Mouse (Mus musculus): ENCODE data around the gene Zbtb11. TPM values are rescaled to one million over a fixed set of nuclear protein-coding genes. Genes with fewer than 3 reads are reported as not detected.

Zbtb11 gene
- polyA plus RNA-seq, 1 experiment from 2014 or later: 5.8 TPM

DNA sequence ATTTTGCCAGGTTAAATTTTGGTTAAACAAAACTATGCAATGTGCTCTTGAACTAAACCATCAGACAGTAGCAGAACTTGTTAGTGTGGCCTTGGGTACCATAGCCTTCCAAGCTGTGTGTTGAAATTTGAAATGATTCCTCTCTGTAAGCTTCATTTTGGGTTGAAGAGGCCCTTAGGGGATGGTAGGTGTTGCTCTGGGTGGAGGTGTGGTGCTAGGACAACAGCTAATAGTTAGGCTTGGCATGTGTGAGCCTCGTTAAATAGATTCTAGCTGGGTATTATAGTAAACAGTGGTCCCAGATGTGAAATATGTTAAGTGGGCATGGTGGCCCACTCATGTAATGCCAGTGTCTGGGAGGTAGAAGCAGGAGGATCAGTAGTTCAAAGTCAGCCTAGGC, 6.5 kb upstream of the Zbtb11 start:
- no peak overlapping the region for H3K27ac ChIP-seq (ENCODE audit: low read depth, low read length)
- peaks cover 23% of the 10 kb centered on the region for H3K36me3 ChIP-seq (ENCODE audit: control insufficient read depth, insufficient read depth)
- H3K9ac ChIP-seq (ENCODE audit: low read depth, low read length): peak overlapping the region; percentile 86
- WGBS: 6% methylated on average over 1 of the region's 1 CpGs
- peak overlapping the region; percentile 54 for H3K4me2 ChIP-seq (replicated peaks; ENCODE audit: low read depth)
- H3K4me1 ChIP-seq (replicated peaks; ENCODE audit: control insufficient read depth, insufficient read depth, low read length): no peaks in the 10 kb centered on the region; the same call in 1 of the 2 replicates
- H3K27me3 ChIP-seq (replicated peaks; ENCODE audit: control insufficient read depth, insufficient read depth, low read length): no peaks in the 10 kb centered on the region
- no peak for ATAC-seq
- H3K9me3 ChIP-seq (ENCODE audit: control insufficient read depth): no peaks in the 10 kb centered on the region
- H3K4me3 ChIP-seq (ENCODE audit: low read depth, low read length): peak overlapping the region; percentile 78
- no peak for TF ChIP-seq CTCF (IDR thresholded peaks at IDR 0.05; ENCODE audit: low read depth)

DNA sequence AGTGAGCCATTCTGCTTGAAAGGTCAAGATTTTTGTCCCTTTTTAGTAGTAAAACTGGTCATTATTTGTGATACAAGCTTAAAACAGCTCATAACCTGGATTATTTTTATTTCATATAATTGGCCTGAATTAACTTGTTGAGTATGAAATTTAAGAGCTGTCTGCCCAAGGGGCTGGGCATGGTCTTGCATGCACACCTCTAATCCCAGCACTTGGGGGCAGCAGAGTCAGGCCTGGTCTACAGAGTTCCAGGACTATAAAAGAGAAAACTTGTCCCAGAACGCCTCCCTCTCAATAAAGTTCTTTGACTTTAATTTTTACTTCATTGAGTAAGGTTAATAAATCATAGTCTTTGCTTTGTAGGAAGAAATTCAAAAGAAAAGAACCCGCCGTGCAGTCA, 4.5 kb upstream of the Zbtb11 start:
- Histone ChIP-seq H3K4me2 (replicated peaks; ENCODE audit: low read depth) (no peak overlapping the region), H3K27ac (ENCODE audit: low read depth, low read length) (no peak overlapping the region), H3K4me1 (replicated peaks; ENCODE audit: control insufficient read depth, insufficient read depth, low read length) (peaks cover 4% of the 10 kb centered on the region; the same call in 1 of the 2 replicates), H3K4me3 (ENCODE audit: low read depth, low read length) (no peak overlapping the region), H3K9me3 (ENCODE audit: control insufficient read depth) (no peaks in the 10 kb centered on the region), H3K9ac (ENCODE audit: low read depth, low read length) (no peak overlapping the region), H3K27me3 (replicated peaks; ENCODE audit: control insufficient read depth, insufficient read depth, low read length) (no peaks in the 10 kb centered on the region), H3K36me3 (ENCODE audit: control insufficient read depth, insufficient read depth) (peaks cover 23% of the 10 kb centered on the region)
- peak; percentile 71 for TF ChIP-seq CTCF (IDR thresholded peaks at IDR 0.05; ENCODE audit: low read depth)
- WGBS: 78% methylated on average over 3 of the region's 3 CpGs
- ATAC-seq: no peak

DNA sequence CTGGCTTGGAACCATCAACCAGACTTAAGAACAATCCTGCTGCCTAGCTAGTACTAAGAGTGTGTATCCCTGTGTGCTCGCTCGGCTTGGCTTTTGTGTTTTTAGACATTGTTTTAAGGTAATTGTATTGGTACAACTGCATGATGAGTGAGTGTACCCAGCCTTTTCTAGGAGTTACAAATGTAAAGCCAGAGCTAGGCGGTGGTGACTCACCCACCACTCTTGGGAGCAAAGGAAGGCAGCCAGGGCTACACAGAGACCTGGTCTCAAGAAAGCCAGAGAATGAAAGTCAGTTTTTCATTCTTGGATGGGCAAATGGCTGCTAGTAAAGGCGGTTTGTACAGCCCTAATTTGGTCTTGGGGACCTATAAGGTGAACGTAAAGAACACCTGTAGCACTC, 3.3 kb upstream of the Zbtb11 start:
- Histone ChIP-seq H3K9ac (ENCODE audit: low read depth, low read length) (no peak overlapping the region), H3K27ac (ENCODE audit: low read depth, low read length) (no peak overlapping the region), H3K36me3 (ENCODE audit: control insufficient read depth, insufficient read depth) (peaks cover 23% of the 10 kb centered on the region), H3K4me2 (replicated peaks; ENCODE audit: low read depth) (no peak overlapping the region), H3K9me3 (ENCODE audit: control insufficient read depth) (no peaks in the 10 kb centered on the region), H3K4me3 (ENCODE audit: low read depth, low read length) (no peak overlapping the region), H3K27me3 (replicated peaks; ENCODE audit: control insufficient read depth, insufficient read depth, low read length) (no peaks in the 10 kb centered on the region), H3K4me1 (replicated peaks; ENCODE audit: control insufficient read depth, insufficient read depth, low read length) (peaks cover 4% of the 10 kb centered on the region; the same call in 1 of the 2 replicates)
- ATAC-seq: no peak
- no peak for TF ChIP-seq CTCF (IDR thresholded peaks at IDR 0.05; ENCODE audit: low read depth)
- WGBS: 92% methylated on average over 5 of the region's 5 CpGs

DNA sequence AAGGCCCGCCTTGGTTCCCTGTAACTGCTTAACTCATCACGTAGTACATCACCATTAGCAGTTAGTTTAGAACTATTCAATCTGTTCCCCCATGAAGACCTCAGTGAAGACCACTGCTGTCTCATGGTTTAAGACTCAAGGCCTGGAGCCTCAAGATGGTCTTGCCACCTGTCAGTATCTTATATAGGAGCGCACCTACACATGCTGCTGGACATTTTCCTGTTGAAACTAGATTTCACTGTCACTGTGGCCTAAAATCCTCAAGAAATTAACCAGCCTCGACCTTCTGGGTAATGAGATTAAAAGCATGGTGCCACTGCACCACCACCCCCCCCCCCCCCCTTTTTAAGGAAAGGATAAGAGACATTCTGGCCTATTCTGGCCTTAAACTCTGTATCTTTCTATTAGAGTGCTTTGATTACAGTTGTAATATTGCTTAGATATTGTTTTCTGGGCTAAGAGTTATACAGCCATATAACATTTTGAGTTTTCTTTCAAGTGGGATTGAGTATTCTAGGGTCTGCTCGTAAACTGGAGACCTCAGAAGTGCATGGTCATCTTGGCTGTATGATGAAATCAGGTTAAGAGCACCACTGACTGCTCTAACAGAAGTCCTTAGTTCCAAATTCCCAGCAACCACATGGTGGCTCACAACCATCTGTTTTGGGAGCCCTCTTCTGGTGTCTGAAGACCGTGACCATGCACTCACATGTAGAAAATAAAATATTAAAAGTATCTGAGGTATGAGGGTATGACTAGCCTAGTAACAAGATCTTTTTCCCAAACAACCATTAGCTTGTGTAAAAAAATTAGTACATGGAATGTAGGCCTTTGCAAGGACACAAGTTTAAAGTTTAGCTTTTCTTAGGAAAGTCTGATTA, 1.7 kb upstream of the Zbtb11 start:
- Histone ChIP-seq H3K36me3 (ENCODE audit: control insufficient read depth, insufficient read depth) (peaks cover 23% of the 10 kb centered on the region), H3K4me2 (replicated peaks; ENCODE audit: low read depth) (no peak overlapping the region)
- WGBS: 74% methylated on average over 6 of the region's 6 CpGs

DNA sequence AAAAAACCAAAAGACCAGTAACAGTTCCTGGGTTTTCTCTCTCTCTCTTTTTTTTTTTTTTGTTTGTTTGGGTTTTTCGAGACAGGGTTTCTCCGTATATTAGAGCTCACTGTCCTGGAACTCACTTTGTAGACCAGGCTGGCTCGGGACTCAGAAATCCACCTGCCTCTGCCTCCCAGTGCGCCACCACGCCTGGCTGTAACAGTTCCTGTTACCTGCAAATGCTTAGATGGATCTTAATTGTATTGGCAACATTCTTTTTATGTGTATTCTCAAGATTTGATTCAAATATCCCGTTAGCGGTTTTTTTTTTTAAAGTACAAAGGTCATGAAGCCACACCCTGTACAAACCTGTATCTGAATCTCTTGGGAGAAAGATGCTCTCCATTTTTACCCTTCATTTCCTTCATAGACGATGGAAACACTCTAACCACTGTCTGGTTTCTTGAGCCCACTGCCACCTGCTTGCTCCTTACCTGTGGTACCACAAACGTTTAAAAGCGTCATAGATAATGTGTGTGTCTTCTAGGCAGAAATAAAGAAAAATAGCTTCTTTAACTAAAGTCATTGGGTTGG, 969 bp upstream of the Zbtb11 start:
- ATAC-seq: no peak
- Histone ChIP-seq H3K36me3 (ENCODE audit: control insufficient read depth, insufficient read depth) (peaks cover 23% of the 10 kb centered on the region), H3K4me2 (replicated peaks; ENCODE audit: low read depth) (peak overlapping the region; percentile 83), H3K9me3 (ENCODE audit: control insufficient read depth) (no peaks in the 10 kb centered on the region), H3K4me1 (replicated peaks; ENCODE audit: control insufficient read depth, insufficient read depth, low read length) (0 out of 2 replicates have a peak, but pooled peaks cover 4% of the 10 kb centered on the region), H3K27me3 (replicated peaks; ENCODE audit: control insufficient read depth, insufficient read depth, low read length) (no peaks in the 10 kb centered on the region), H3K27ac (ENCODE audit: low read depth, low read length) (peak overlapping the region; percentile 15; the same call in 1 of the 2 replicates), H3K4me3 (ENCODE audit: low read depth, low read length) (peak overlapping the region; percentile 100), H3K9ac (ENCODE audit: low read depth, low read length) (no peak overlapping the region)
- 40% methylated on average over 10 of the region's 10 CpGs for WGBS
- TF ChIP-seq CTCF (IDR thresholded peaks at IDR 0.05; ENCODE audit: low read depth): no peak

More for the DNA sequence above, 1.7 kb upstream of the Zbtb11 start:
- no peak overlapping the region for H3K27ac ChIP-seq (ENCODE audit: low read depth, low read length)
- no peaks in the 10 kb centered on the region for H3K27me3 ChIP-seq (replicated peaks; ENCODE audit: control insufficient read depth, insufficient read depth, low read length)
- H3K4me1 ChIP-seq (replicated peaks; ENCODE audit: control insufficient read depth, insufficient read depth, low read length): peaks cover 4% of the 10 kb centered on the region; the same call in 1 of the 2 replicates
- H3K9ac ChIP-seq (ENCODE audit: low read depth, low read length): no peak overlapping the region
- ATAC-seq: no peak
- TF ChIP-seq CTCF (IDR thresholded peaks at IDR 0.05; ENCODE audit: low read depth): no peak
- H3K9me3 ChIP-seq (ENCODE audit: control insufficient read depth): no peaks in the 10 kb centered on the region
- no peak overlapping the region for H3K4me3 ChIP-seq (ENCODE audit: low read depth, low read length)

DNA sequence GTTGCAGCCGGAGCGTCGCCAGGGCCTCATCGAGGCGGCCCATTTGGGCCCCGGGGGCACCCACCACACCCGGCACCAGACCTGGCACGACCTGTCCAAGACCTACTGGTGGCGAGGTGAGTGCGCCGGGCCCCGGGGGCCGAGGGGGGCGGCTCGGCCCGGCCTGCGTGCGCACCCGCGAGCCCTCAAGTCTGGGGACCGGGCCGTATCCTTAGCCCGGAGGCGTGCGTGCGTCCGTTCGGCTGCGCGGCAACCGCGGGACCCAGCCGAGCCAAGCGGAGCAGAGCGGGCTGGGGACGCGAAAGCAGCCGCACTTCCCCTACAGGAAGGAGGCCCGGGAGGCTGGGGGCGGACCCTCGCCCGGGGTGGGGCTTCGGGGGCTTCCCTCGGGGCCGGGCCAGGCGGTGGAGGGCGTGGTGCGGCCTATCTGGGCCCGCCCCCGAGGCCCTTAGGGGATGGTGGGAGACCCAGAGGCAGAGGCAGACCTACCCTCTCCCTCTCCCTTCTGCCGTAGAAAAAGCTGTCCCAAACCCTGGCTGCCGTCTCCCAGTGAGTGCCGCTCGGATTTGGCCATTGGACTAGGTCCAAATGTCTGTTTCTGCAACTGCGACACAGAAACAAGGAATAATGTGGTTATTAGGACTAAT, 696 bp downstream of the Zbtb11 start:
- Histone ChIP-seq H3K4me3 (ENCODE audit: low read depth, low read length) (peak overlapping the region; percentile 100), H3K27ac (ENCODE audit: low read depth, low read length) (peak overlapping the region; percentile 96), H3K9me3 (ENCODE audit: control insufficient read depth) (no peaks in the 10 kb centered on the region), H3K9ac (ENCODE audit: low read depth, low read length) (peak overlapping the region; percentile 93), H3K36me3 (ENCODE audit: control insufficient read depth, insufficient read depth) (peaks cover 23% of the 10 kb centered on the region), H3K4me1 (replicated peaks; ENCODE audit: control insufficient read depth, insufficient read depth, low read length) (0 out of 2 replicates have a peak, but pooled peaks cover 4% of the 10 kb centered on the region), H3K27me3 (replicated peaks; ENCODE audit: control insufficient read depth, insufficient read depth, low read length) (no peaks in the 10 kb centered on the region), H3K4me2 (replicated peaks; ENCODE audit: low read depth) (peak overlapping the region; percentile 83)
- no peak for TF ChIP-seq CTCF (IDR thresholded peaks at IDR 0.05; ENCODE audit: low read depth)
- under 1% methylated on average over 55 of the region's 55 CpGs for WGBS
- ATAC-seq: peak; percentile 84

Measured in intestine, postnatal 0 days (tissue).